Mouse (Mus musculus): ENCODE data around the gene Astn2.

Astn2 gene

DNA sequence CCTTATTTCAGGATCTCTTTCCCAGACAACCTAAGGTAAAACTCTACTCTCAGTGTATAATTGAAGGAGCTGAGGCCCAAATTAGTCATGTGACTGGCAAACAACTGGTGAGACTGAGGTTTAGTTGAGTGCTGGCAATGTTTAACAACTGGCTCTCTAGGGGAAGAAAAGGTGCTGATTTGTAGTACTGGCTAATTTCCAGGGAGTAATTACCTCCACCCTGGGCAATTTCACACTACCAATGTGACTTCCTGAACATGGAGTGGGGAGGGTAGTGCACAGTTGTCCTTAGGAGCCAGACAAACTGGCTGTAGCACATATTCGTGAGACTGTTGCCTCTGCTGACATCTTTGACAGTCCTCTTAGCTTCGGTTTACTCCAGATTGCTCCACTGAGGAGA lies 912.9 kb downstream of the Astn2 start:
- ATAC-seq (ENCODE audit: insufficient number of reproducible peaks, low FRiP score, low TSS enrichment), result no peak

DNA sequence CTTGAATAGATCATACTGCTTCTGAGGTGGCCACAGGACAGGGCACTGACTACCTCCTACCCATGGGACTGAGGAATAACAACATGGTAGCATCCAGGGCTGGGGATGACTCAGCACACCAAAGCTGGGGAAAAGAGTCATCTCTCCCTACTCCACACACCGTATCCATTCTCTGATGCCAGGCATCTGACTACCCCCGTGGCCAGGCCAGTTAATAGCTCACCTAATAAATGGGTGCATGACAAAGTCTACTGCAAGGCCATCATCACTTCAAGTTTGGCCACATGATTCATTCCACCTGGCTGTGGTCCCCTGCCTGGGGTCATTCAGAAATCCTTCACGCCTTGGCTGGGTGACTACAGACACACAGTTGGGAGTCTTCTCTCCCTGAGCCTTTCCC lies 914.7 kb downstream of the Astn2 start:
- no peak for ATAC-seq (ENCODE audit: insufficient number of reproducible peaks, low FRiP score, low TSS enrichment)

GRCm38 (mm10) chr4:65481632-65482031 lies 922.8 kb downstream of the Astn2 start:
- ATAC-seq (ENCODE audit: insufficient number of reproducible peaks, low FRiP score, low TSS enrichment), result no peak

GRCm38 (mm10) chr4:65477106-65477505 lies 927.3 kb downstream of the Astn2 start:
- ATAC-seq (ENCODE audit: insufficient number of reproducible peaks, low FRiP score, low TSS enrichment), result peak; percentile 49; the same call in 1 of the 2 replicates

DNA sequence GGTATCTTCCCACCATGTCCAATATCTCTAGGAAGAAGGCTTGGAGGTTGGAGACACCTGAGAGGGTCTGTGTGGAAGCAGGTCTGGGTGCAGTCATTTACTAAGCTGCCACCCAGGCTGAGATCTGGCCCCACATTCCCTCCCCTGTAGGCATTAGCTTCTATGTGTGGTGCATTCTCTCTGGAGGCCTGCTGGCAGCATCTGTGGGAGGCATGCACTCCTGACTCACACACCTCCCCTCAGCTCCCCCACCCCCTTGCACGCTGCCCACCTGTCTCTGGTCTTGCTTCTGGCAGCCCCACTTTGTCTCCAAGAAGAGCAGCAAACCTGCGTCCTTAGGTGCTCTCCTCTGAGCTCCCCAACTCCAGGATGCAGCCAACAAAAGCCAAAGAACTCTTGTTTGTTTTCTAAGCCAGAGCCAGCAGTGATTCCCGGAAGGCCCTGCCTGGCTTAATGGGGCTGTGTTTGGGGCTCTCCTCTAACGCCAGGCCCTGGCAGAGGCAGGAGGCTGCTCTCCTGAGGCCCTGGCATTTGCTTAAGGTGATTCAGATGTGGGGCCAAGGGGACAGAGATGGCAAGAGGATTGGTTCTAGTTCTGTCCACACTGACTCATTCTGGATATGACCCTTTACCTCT lies 928.4 kb downstream of the Astn2 start:
- 0 out of 2 replicates have a peak, but pooled peaks have one; percentile 18 for ATAC-seq (ENCODE audit: insufficient number of reproducible peaks, low FRiP score, low TSS enrichment)

DNA sequence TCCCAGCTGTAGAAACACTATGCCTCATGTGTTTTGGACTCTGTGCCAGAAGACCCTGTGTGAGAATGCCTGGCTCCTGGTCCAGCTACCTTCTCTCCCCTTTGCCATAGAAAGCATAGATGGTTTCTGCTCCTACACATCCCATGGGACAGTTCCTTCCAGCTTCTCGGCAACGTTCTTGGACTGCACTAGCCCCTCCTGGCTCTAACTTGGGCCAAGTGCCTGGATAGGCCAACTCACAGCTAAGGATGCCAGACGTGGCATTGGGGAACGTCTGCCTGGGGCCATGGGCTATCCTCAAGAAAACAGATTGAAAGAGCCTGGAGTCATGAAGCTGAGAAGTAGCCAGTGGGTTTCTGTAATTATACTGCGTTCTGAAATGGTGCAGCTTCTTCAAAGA lies 931.3 kb downstream of the Astn2 start:
- no peak for ATAC-seq (ENCODE audit: insufficient number of reproducible peaks, low FRiP score, low TSS enrichment)

GRCm38 (mm10) chr4:65449171-65449570 lies 955.2 kb downstream of the Astn2 start:
- no peak for ATAC-seq (ENCODE audit: insufficient number of reproducible peaks, low FRiP score, low TSS enrichment)

DNA sequence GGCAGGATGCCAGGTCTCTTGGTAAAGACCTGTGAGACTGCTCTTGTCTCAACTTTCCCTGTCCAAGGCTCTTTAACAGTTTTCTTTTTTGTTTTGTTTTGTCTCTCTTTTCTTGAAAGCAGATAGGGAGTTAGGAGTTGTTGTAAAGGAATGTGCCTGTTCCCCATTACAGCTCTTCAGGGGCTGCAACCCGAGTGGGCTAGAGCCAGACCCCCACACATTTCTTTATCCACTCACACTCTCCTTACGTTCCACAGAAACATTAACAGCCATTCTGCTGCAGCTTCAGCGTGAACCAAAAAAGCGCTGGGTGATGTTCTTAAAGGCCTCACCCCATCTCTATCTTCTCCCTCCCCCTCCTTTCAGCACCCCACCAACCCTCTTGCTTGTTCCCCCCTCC lies 962.7 kb downstream of the Astn2 start:
- ATAC-seq (ENCODE audit: insufficient number of reproducible peaks, low FRiP score, low TSS enrichment), result no peak

DNA sequence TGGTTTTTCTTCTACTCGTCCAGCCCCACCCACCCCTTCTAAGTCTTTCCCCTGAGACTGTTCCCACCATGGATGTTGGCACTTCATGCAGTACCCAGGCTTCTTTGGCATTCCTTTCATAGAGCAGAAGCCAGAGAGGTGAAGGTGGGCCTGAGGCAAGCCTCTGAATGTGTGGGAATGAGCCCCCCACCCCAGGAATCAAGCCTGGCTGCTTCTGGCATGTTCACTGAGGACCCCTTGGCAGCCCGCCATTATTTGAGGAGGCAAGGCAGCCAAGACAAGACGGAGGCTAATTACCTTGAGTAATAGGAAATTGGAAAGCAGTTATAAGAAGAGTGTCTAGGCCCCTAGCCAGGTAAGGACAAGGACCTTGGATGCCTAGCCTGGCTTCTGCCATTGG lies 973.6 kb downstream of the Astn2 start:
- ATAC-seq (ENCODE audit: insufficient number of reproducible peaks, low FRiP score, low TSS enrichment), result no peak

GRCm38 (mm10) chr4:65427480-65427879 lies 976.9 kb downstream of the Astn2 start:
- no peak for ATAC-seq (ENCODE audit: insufficient number of reproducible peaks, low FRiP score, low TSS enrichment)

GRCm38 (mm10) chr4:65426437-65426836 lies 978.0 kb downstream of the Astn2 start:
- peak; percentile 58 for ATAC-seq (ENCODE audit: insufficient number of reproducible peaks, low FRiP score, low TSS enrichment)

DNA sequence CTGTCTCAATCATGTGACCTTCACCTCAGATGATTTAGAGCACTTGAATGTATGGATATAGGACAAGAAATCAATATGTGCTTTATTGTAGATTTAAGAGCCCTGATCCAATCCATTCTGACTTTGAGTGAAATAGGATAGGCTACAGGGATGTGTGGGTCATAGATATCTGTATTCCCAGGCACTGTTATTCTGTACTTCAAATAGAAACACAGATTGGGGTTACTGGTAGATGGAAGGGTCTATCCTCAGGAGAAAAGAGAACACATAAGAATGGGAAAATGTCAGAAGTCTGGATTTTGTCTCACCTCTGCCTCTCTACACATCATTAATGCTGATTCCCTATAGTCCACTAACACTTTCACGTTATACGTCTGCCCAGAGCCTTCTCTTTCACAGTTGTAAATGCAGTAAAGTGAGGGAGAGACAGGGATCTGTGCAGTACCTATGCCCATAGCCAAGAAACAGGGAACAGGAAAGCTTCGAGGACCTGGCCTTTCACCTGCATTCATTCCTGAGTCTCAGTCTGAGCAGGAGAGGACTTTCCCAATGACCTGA lies 981.3 kb downstream of the Astn2 start:
- no peak for ATAC-seq (ENCODE audit: insufficient number of reproducible peaks, low FRiP score, low TSS enrichment)

DNA sequence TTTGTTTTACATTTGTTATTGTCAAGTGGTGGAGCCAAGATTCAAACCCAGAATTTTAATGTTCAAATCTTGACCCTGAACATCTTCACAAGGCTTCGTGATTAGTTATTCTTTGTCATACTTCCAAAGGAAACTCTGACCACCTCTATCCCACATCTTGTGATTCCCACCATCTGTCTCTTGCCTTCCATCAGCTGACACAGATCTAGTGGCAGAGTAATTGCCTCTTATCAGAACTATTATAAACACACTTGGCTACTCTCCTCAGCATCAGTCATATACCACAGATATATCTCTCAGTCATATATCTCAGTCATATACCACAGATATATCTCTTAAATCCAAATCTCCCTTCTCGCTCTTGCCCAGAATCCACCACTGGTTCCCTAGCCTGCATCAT lies 983.1 kb downstream of the Astn2 start:
- ATAC-seq (ENCODE audit: insufficient number of reproducible peaks, low FRiP score, low TSS enrichment), result no peak

GRCm38 (mm10) chr4:65420511-65420931 lies 983.9 kb downstream of the Astn2 start:
- no peak for ATAC-seq (ENCODE audit: insufficient number of reproducible peaks, low FRiP score, low TSS enrichment)

GRCm38 (mm10) chr4:65415507-65415906 lies 988.9 kb downstream of the Astn2 start:
- ATAC-seq (ENCODE audit: insufficient number of reproducible peaks, low FRiP score, low TSS enrichment), result no peak

GRCm38 (mm10) chr4:65402836-65403634 lies 1001.4 kb downstream of the Astn2 start:
- ATAC-seq (ENCODE audit: insufficient number of reproducible peaks, low FRiP score, low TSS enrichment), result no peak

GRCm38 (mm10) chr4:65402286-65402685 lies 1002.1 kb downstream of the Astn2 start:
- 0 out of 2 replicates have a peak, but pooled peaks have one; percentile 38 for ATAC-seq (ENCODE audit: insufficient number of reproducible peaks, low FRiP score, low TSS enrichment)

GRCm38 (mm10) chr4:65399457-65399856 lies 1005.0 kb downstream of the Astn2 start:
- ATAC-seq (ENCODE audit: insufficient number of reproducible peaks, low FRiP score, low TSS enrichment), result no peak

DNA sequence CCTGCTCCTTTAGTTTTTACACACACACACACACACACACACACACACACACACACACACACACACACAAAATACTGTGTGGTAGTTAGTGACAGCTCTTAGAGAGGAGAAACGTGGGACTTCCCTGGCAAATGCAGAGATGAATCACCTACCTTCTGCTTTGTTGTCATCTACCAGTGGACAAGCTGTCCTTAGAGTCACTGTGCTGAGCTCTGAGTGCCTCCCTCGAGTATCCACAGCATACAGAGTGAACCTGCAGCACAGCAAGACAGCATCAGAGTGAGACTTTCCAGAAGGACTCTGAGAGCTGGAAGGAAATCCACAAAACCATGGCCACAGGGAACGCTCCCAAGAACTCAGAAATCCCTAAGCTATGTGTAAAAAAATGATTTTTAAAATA lies 1007.6 kb downstream of the Astn2 start:
- ATAC-seq (ENCODE audit: insufficient number of reproducible peaks, low FRiP score, low TSS enrichment), result no peak

DNA sequence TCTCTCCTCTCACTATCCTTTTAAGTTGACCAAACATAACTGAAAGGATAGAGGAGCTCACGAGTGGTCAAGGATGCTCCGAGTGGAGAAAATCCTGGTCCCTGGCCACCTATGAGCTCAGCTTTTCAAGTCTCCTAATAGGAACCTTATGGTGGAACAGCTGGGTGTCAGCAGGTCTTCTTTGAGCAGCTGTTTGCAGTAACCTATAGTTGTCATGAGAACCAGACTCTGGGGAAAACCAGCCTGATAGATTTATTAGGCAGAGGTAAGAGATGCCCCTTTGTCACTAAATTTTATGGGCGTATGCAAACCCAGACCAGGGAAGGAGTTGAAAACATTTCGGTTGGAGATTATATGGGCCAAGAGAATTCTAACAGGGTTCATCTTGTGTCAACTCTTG lies 1013.4 kb downstream of the Astn2 start:
- no peak for ATAC-seq (ENCODE audit: insufficient number of reproducible peaks, low FRiP score, low TSS enrichment)

GRCm38 (mm10) chr4:65383070-65383469 lies 1021.3 kb downstream of the Astn2 start:
- no peak for ATAC-seq (ENCODE audit: insufficient number of reproducible peaks, low FRiP score, low TSS enrichment)
